Mouse (Mus musculus): ENCODE measurements around the gene Smug1. TPM values are rescaled to one million over a fixed set of nuclear protein-coding genes. Genes with fewer than 3 reads are reported as not detected.
A peak's percentile ranks its signal among the peaks of the same experiment; 100 is the strongest.

Gene Smug1
- polyA plus RNA-seq, 1 experiment from 2014 or later: 12.2 TPM

GRCm38 (mm10) chr15:103187803-103188202 lies 20.9 kb upstream of the Smug1 start:
- no peaks in the 10 kb centered on the region for H3K36me3 ChIP-seq (ENCODE audit: insufficient read depth, low read length)
- 0 out of 2 replicates have a peak, but pooled peaks cover 4% of the 10 kb centered on the region for H3K27me3 ChIP-seq (replicated peaks; ENCODE audit: insufficient read depth, low read length)
- H3K9me3 ChIP-seq (ENCODE audit: low read length): no peaks in the 10 kb centered on the region
- no peak overlapping the region for H3K4me2 ChIP-seq (replicated peaks; ENCODE audit: low read depth, low read length)
- H3K4me1 ChIP-seq (ENCODE audit: insufficient read depth, low read depth, low read length): peaks cover 6% of the 10 kb centered on the region; the same call in 1 of the 2 replicates
- DNase-seq (ENCODE audit: low spot score): no peak
- TF ChIP-seq CTCF (IDR thresholded peaks at IDR 0.05) (no peak), EP300 (IDR thresholded peaks at IDR 0.05) (no peak)
- H3K27ac ChIP-seq (ENCODE audit: low read length): no peak overlapping the region
- no peak overlapping the region for H3K9ac ChIP-seq (replicated peaks; ENCODE audit: low read depth)
- no peak for ATAC-seq
- 74% methylated on average over 6 of the region's 6 CpGs for WGBS
- H3K4me3 ChIP-seq (ENCODE audit: low read depth, low read length): no peak overlapping the region

- H3K4me2 ChIP-seq (replicated peaks; ENCODE audit: low read depth, low read length): no peak overlapping the region
- 0 out of 2 replicates have a peak, but pooled peaks have one; percentile 25 for ATAC-seq
- no peaks in the 10 kb centered on the region for H3K9me3 ChIP-seq (ENCODE audit: low read length)
- peak; percentile 65 for DNase-seq (ENCODE audit: low spot score)
- WGBS: 44% methylated on average over 19 of the region's 19 CpGs
- no peaks in the 10 kb centered on the region for H3K36me3 ChIP-seq (ENCODE audit: insufficient read depth, low read length)
- H3K4me1 ChIP-seq (ENCODE audit: insufficient read depth, low read depth, low read length): peaks cover 6% of the 10 kb centered on the region; the same call in 1 of the 2 replicates
- H3K27ac ChIP-seq (ENCODE audit: low read length): no peak overlapping the region
- H3K27me3 ChIP-seq (replicated peaks; ENCODE audit: insufficient read depth, low read length): 0 out of 2 replicates have a peak, but pooled peaks cover 6% of the 10 kb centered on the region
- H3K4me3 ChIP-seq (ENCODE audit: low read depth, low read length): no peak overlapping the region
- no peak overlapping the region for H3K9ac ChIP-seq (replicated peaks; ENCODE audit: low read depth)
- peak; percentile 82 for TF ChIP-seq CTCF (IDR thresholded peaks at IDR 0.05)
- TF ChIP-seq EP300 (IDR thresholded peaks at IDR 0.05): no peak
These were observed 18.7 kb upstream of the Smug1 start for GRCm38 (mm10) chr15:103185462-103186198.

- ATAC-seq: 0 out of 2 replicates have a peak, but pooled peaks have one; percentile 1
- Histone ChIP-seq H3K9me3 (ENCODE audit: low read length) (no peaks in the 10 kb centered on the region), H3K9ac (replicated peaks; ENCODE audit: low read depth) (no peak overlapping the region), H3K4me3 (ENCODE audit: low read depth, low read length) (peak overlapping the region; percentile 31; the same call in 1 of the 2 replicates), H3K4me2 (replicated peaks; ENCODE audit: low read depth, low read length) (peak overlapping the region; percentile 73), H3K27me3 (replicated peaks; ENCODE audit: insufficient read depth, low read length) (peaks cover 15% of the 10 kb centered on the region; the same call in 1 of the 2 replicates), H3K36me3 (ENCODE audit: insufficient read depth, low read length) (no peaks in the 10 kb centered on the region), H3K27ac (ENCODE audit: low read length) (no peak overlapping the region), H3K4me1 (ENCODE audit: insufficient read depth, low read depth, low read length) (peaks cover 6% of the 10 kb centered on the region; the same call in 1 of the 2 replicates)
- WGBS: 9% methylated on average over 25 of the region's 25 CpGs
- no peak for TF ChIP-seq EP300 (IDR thresholded peaks at IDR 0.05)
- peak; percentile 49 for TF ChIP-seq CTCF (IDR thresholded peaks at IDR 0.05)
- DNase-seq (ENCODE audit: low spot score): no peak
These were observed 17.0 kb upstream of the Smug1 start for GRCm38 (mm10) chr15:103183651-103184610.

- Histone ChIP-seq H3K9ac (replicated peaks; ENCODE audit: low read depth) (no peak overlapping the region), H3K4me3 (ENCODE audit: low read depth, low read length) (peak overlapping the region; percentile 31), H3K4me1 (ENCODE audit: insufficient read depth, low read depth, low read length) (peaks cover 6% of the 10 kb centered on the region; the same call in 1 of the 2 replicates), H3K9me3 (ENCODE audit: low read length) (no peaks in the 10 kb centered on the region), H3K36me3 (ENCODE audit: insufficient read depth, low read length) (no peaks in the 10 kb centered on the region), H3K4me2 (replicated peaks; ENCODE audit: low read depth, low read length) (peak overlapping the region; percentile 73), H3K27me3 (replicated peaks; ENCODE audit: insufficient read depth, low read length) (peaks cover 22% of the 10 kb centered on the region; the same call in 1 of the 2 replicates), H3K27ac (ENCODE audit: low read length) (no peak overlapping the region)
- DNase-seq (ENCODE audit: low spot score) (peak; percentile 78), ATAC-seq (peak; percentile 55)
- 1% methylated on average over 21 of the region's 21 CpGs for WGBS
- TF ChIP-seq CTCF (IDR thresholded peaks at IDR 0.05): peak; percentile 79
- TF ChIP-seq EP300 (IDR thresholded peaks at IDR 0.05): no peak
These were observed 16.2 kb upstream of the Smug1 start for GRCm38 (mm10) chr15:103183135-103183534.

- H3K36me3 ChIP-seq (ENCODE audit: insufficient read depth, low read length): no peaks in the 10 kb centered on the region
- no peak for TF ChIP-seq EP300 (IDR thresholded peaks at IDR 0.05)
- peak; percentile 100 for TF ChIP-seq CTCF (IDR thresholded peaks at IDR 0.05)
- peaks cover 24% of the 10 kb centered on the region; the same call in 1 of the 2 replicates for H3K27me3 ChIP-seq (replicated peaks; ENCODE audit: insufficient read depth, low read length)
- H3K9me3 ChIP-seq (ENCODE audit: low read length): no peaks in the 10 kb centered on the region
- H3K27ac ChIP-seq (ENCODE audit: low read length): no peak overlapping the region
- ATAC-seq: peak; percentile 71
- peak overlapping the region; percentile 35 for H3K4me3 ChIP-seq (ENCODE audit: low read depth, low read length)
- H3K4me1 ChIP-seq (ENCODE audit: insufficient read depth, low read depth, low read length): peaks cover 8% of the 10 kb centered on the region; the same call in 1 of the 2 replicates
- peak; percentile 86 for DNase-seq (ENCODE audit: low spot score)
- under 1% methylated on average over 29 of the region's 48 CpGs for WGBS
- H3K4me2 ChIP-seq (replicated peaks; ENCODE audit: low read depth, low read length): peak overlapping the region; percentile 73
- no peak overlapping the region for H3K9ac ChIP-seq (replicated peaks; ENCODE audit: low read depth)
These were observed 15.4 kb upstream of the Smug1 start for GRCm38 (mm10) chr15:103182166-103182790.

All from lung, postnatal 0 days (tissue).